Mouse (Mus musculus) kidney, adult 2 months (tissue): ENCODE data around the gene Spout1.

Experiments used
- CTCF ChIP-seq: fragments of 200-500 bp; conservative IDR thresholded peaks from 2 replicates; pipeline ENCODE4 v1.5.1; 2011; ENCODE audit warnings: low read depth, mild to moderate bottlenecking, control low read depth, low read length, moderate library complexity, mixed read lengths; ENCODE audit not compliant: insufficient read depth, insufficient read length
- POLR2A ChIP-seq: fragments of 200-500 bp; IDR thresholded peaks from one replicate; pipeline ENCODE4 v1.6.1; 2011; ENCODE audit warnings: low read depth, low read length, control low read depth

GRCm38 (mm10) chr2:30199984-30200383, 21.7 kb upstream of the Spout1 start:
- TF ChIP-seq CTCF (no peak), POLR2A (no peak)
